Mouse (Mus musculus) liver, embryonic 11.5 days (tissue): ENCODE results near the gene Celf2. TPM values are rescaled to one million over a fixed set of nuclear protein-coding genes. Genes with fewer than 3 reads are reported as not detected.
A peak's percentile ranks its signal among the peaks of the same experiment; 100 is the strongest.

Source experiments
- ATAC-seq: fragments of 200-750 bp; cut with Nextera tagmentation; replicated peaks from 2 replicates; pipeline ENCODE4 v1.8.0; 2017; ENCODE audit warnings: moderate number of reproducible peaks, mild to moderate bottlenecking, moderate TSS enrichment, moderate library complexity; ENCODE audit not compliant: low FRiP score
- DNase-seq: peaks from one replicate; pipeline ENCODE4 v3.0.0-alpha.2; 2017; ENCODE audit warnings: low spot score
- H3K27ac ChIP-seq: fragments of 300-500 bp; sonication (generic); 2 replicates; pipeline ENCODE4 v1.5.1; 2014; ENCODE audit warnings: mild to moderate bottlenecking, low read depth, low read length, control low read depth
- H3K27me3 ChIP-seq: fragments of 300-500 bp; sonication (generic); replicated peaks from 2 replicates; pipeline ENCODE4 v1.6.1; 2014; ENCODE audit warnings: low read length, mixed read lengths; ENCODE audit not compliant: control insufficient read depth, insufficient read depth
- H3K36me3 ChIP-seq: fragments of 300-500 bp; sonication (generic); 2 replicates; pipeline ENCODE4 v1.6.1; 2014; ENCODE audit warnings: mild to moderate bottlenecking, low read length, moderate library complexity, mixed read lengths; ENCODE audit not compliant: control insufficient read depth, insufficient read depth
- H3K4me1 ChIP-seq: fragments of 300-500 bp; sonication (generic); replicated peaks from 2 replicates; pipeline ENCODE4 v1.6.1; 2014; ENCODE audit warnings: low read length, mixed read lengths; ENCODE audit not compliant: control insufficient read depth, insufficient read depth
- H3K4me2 ChIP-seq: fragments of 300-500 bp; sonication (generic); 2 replicates; pipeline ENCODE4 v1.6.1; 2014; ENCODE audit warnings: mild to moderate bottlenecking, control low read depth, moderate library complexity
- H3K4me3 ChIP-seq: fragments of 300-500 bp; sonication (generic); 2 replicates; pipeline ENCODE4 v1.5.1; 2014; ENCODE audit warnings: low read depth, low read length, control low read depth
- H3K9ac ChIP-seq: fragments of 300-500 bp; sonication (generic); 2 replicates; pipeline ENCODE4 v1.6.1; 2014; ENCODE audit warnings: low read depth, low read length, control low read depth
- H3K9me3 ChIP-seq: fragments of 300-500 bp; sonication (generic); 2 replicates; pipeline ENCODE4 v1.6.1; 2016; ENCODE audit warnings: low read length, inconsistent platforms, mixed read lengths; ENCODE audit not compliant: control insufficient read depth
- WGBS: fragments of 180-500 bp; shearing (Covaris S2); extraction: QIAGEN DNeasy Blood & Tissue Kit; methylation state at CpG from one replicate; pipeline ENCODE4 v1.1.7; 2014; 5-methylcytosine and 5-hydroxymethylcytosine counted together
- polyA plus RNA-seq: library from polyadenylated mRNA; unstranded; fragments of >200 nt; fragmentation: Nextera tagmentation; extraction: Ambion mirVana; gene quantifications from 2 replicates; pipeline ENCODE4 v1.2.1, GENCODE M21; 2014

Gene Celf2
- polyA plus RNA-seq, 1 experiment from 2014 or later: 21.1 TPM

GRCm38 (mm10) chr2:6705475-6705874, 803.9 kb downstream of the Celf2 start:
- Histone ChIP-seq H3K9me3 (no peaks in the 10 kb centered on the region), H3K4me1 (peaks cover 11% of the 10 kb centered on the region), H3K9ac (no peak overlapping the region), H3K27me3 (no peaks in the 10 kb centered on the region), H3K4me2 (peak overlapping the region; percentile 4; the same call in 1 of the 2 replicates), H3K36me3 (no peaks in the 10 kb centered on the region), H3K27ac (no peak overlapping the region), H3K4me3 (no peak overlapping the region)
- DNase-seq: no peak
- 79% methylated on average over 7 of the region's 7 CpGs for WGBS
- no peak for ATAC-seq

GRCm38 (mm10) chr2:6704804-6705203, 804.6 kb downstream of the Celf2 start:
- Histone ChIP-seq H3K36me3 (no peaks in the 10 kb centered on the region), H3K27ac (no peak overlapping the region), H3K4me2 (no peak overlapping the region), H3K9ac (no peak overlapping the region), H3K4me3 (no peak overlapping the region), H3K4me1 (peaks cover 11% of the 10 kb centered on the region), H3K27me3 (no peaks in the 10 kb centered on the region), H3K9me3 (no peaks in the 10 kb centered on the region)
- DNase-seq: no peak
- 63% methylated on average over 1 of the region's 1 CpGs for WGBS
- 0 out of 2 replicates have a peak, but pooled peaks have one; percentile 32 for ATAC-seq

- DNase-seq (no peak), ATAC-seq (peak; percentile 71)
- H3K4me3 ChIP-seq: no peak overlapping the region
- no peaks in the 10 kb centered on the region for H3K9me3 ChIP-seq
- 59% methylated on average over 7 of the region's 7 CpGs for WGBS
- H3K4me1 ChIP-seq: peaks cover 11% of the 10 kb centered on the region
- H3K9ac ChIP-seq: no peak overlapping the region
- H3K36me3 ChIP-seq: no peaks in the 10 kb centered on the region
- H3K27ac ChIP-seq: no peak overlapping the region
- H3K27me3 ChIP-seq: no peaks in the 10 kb centered on the region
- no peak overlapping the region; the same call in 1 of the 2 replicates for H3K4me2 ChIP-seq
These were observed 805.0 kb downstream of the Celf2 start for GRCm38 (mm10) chr2:6704342-6704741.

GRCm38 (mm10) chr2:6696326-6696725, 813.0 kb downstream of the Celf2 start:
- Histone ChIP-seq H3K9ac (no peak overlapping the region), H3K36me3 (no peaks in the 10 kb centered on the region), H3K9me3 (no peaks in the 10 kb centered on the region), H3K4me2 (no peak overlapping the region), H3K4me3 (no peak overlapping the region), H3K27me3 (no peaks in the 10 kb centered on the region), H3K27ac (no peak overlapping the region), H3K4me1 (no peaks in the 10 kb centered on the region; the same call in 1 of the 2 replicates)
- WGBS: 67% methylated on average over 1 of the region's 1 CpGs
- DNase-seq (no peak), ATAC-seq (no peak)

GRCm38 (mm10) chr2:6695353-6695951, 813.9 kb downstream of the Celf2 start:
- WGBS: 51% methylated on average over 4 of the region's 4 CpGs
- Histone ChIP-seq H3K27ac (no peak overlapping the region), H3K4me3 (no peak overlapping the region)

GRCm38 (mm10) chr2:6689689-6690088, 819.7 kb downstream of the Celf2 start:
- WGBS: 90% methylated on average over 2 of the region's 2 CpGs

More at GRCm38 (mm10) chr2:6695353-6695951, 813.9 kb downstream of the Celf2 start:
- Histone ChIP-seq H3K4me1 (no peaks in the 10 kb centered on the region; the same call in 1 of the 2 replicates), H3K9ac (no peak overlapping the region), H3K4me2 (no peak overlapping the region), H3K9me3 (no peaks in the 10 kb centered on the region), H3K27me3 (no peaks in the 10 kb centered on the region), H3K36me3 (no peaks in the 10 kb centered on the region)
- ATAC-seq (0 out of 2 replicates have a peak, but pooled peaks have one; percentile 43), DNase-seq (no peak)

GRCm38 (mm10) chr2:6678231-6678630, 831.1 kb downstream of the Celf2 start:
- H3K36me3 ChIP-seq: no peaks in the 10 kb centered on the region
- 100% methylated on average over 1 of the region's 1 CpGs for WGBS
- DNase-seq (no peak), ATAC-seq (no peak)
- H3K27ac ChIP-seq: no peak overlapping the region
- H3K4me3 ChIP-seq: no peak overlapping the region
- H3K9me3 ChIP-seq: no peaks in the 10 kb centered on the region
- no peaks in the 10 kb centered on the region for H3K27me3 ChIP-seq
- no peak overlapping the region for H3K4me2 ChIP-seq
- no peak overlapping the region for H3K9ac ChIP-seq
- no peaks in the 10 kb centered on the region for H3K4me1 ChIP-seq

More at GRCm38 (mm10) chr2:6689689-6690088, 819.7 kb downstream of the Celf2 start:
- H3K36me3 ChIP-seq: no peaks in the 10 kb centered on the region
- no peak for ATAC-seq
- H3K4me2 ChIP-seq: no peak overlapping the region
- no peaks in the 10 kb centered on the region for H3K4me1 ChIP-seq
- no peak overlapping the region for H3K9ac ChIP-seq
- no peaks in the 10 kb centered on the region for H3K27me3 ChIP-seq
- H3K9me3 ChIP-seq: no peaks in the 10 kb centered on the region
- H3K4me3 ChIP-seq: no peak overlapping the region
- H3K27ac ChIP-seq: no peak overlapping the region
- no peak for DNase-seq

GRCm38 (mm10) chr2:6677457-6677856, 831.9 kb downstream of the Celf2 start:
- no peak for ATAC-seq

GRCm38 (mm10) chr2:6674401-6674800, 835.0 kb downstream of the Celf2 start:
- Histone ChIP-seq H3K36me3 (no peaks in the 10 kb centered on the region), H3K4me3 (no peak overlapping the region), H3K4me2 (no peak overlapping the region), H3K9ac (no peak overlapping the region), H3K27ac (no peak overlapping the region), H3K27me3 (no peaks in the 10 kb centered on the region), H3K9me3 (no peaks in the 10 kb centered on the region), H3K4me1 (no peaks in the 10 kb centered on the region)
- no peak for ATAC-seq
- DNase-seq: no peak
- 62% methylated on average over 3 of the region's 3 CpGs for WGBS

More at GRCm38 (mm10) chr2:6677457-6677856, 831.9 kb downstream of the Celf2 start:
- H3K4me1 ChIP-seq: no peaks in the 10 kb centered on the region
- no peaks in the 10 kb centered on the region for H3K36me3 ChIP-seq
- H3K27me3 ChIP-seq: no peaks in the 10 kb centered on the region
- no peak overlapping the region for H3K9ac ChIP-seq
- H3K27ac ChIP-seq: no peak overlapping the region
- H3K4me3 ChIP-seq: no peak overlapping the region
- no peak for DNase-seq
- H3K9me3 ChIP-seq: no peaks in the 10 kb centered on the region
- H3K4me2 ChIP-seq: no peak overlapping the region
